Mouse (Mus musculus): ENCODE data around the gene Smok2b. TPM values are rescaled to one million over a fixed set of nuclear protein-coding genes. Genes with fewer than 3 reads are reported as not detected.
"Not testable (repeated sequence)": the region's sequence is repeated elsewhere in the genome, so short reads cannot be mapped to it uniquely, and the experiment has no call there.

Gene Smok2b
- polyA plus RNA-seq, 1 experiment from 2014 or later, result not detected

- not testable (repeated sequence) for H3K27ac ChIP-seq (replicated peaks in 1 of 2; ENCODE audit: control insufficient read depth in 1 of 2, insufficient read depth in 1 of 2, low read depth in 2 of 2, low read length in 2 of 2); H3K27me3 ChIP-seq (ENCODE audit: control insufficient read depth, insufficient read depth, low read length); H3K4me1 ChIP-seq (ENCODE audit: control insufficient read depth in 2 of 2, insufficient read depth in 2 of 2, low read length in 2 of 2); H3K9me3 ChIP-seq (ENCODE audit: control insufficient read depth, low read length); H3K4me2 ChIP-seq (ENCODE audit: low read length); H3K4me3 ChIP-seq (ENCODE audit: control insufficient read depth in 1 of 2, insufficient read depth in 1 of 2, low read depth in 1 of 2, low read length in 2 of 2); H3K36me3 ChIP-seq (ENCODE audit: control insufficient read depth, insufficient read depth, low read length); H3K9ac ChIP-seq (ENCODE audit: low read length); ATAC-seq (ENCODE audit: insufficient number of reproducible peaks, insufficient read depth, low FRiP score, low read depth)
- WGBS, result 32% methylated on average over 1 of the region's 5 CpGs
Measured at GRCm38 (mm10) chr17:13254786-13255185, 24.7 kb downstream of the Smok2b start.

Other genes starting within 250 kb of the Smok2b start
- gene Wtap, start 236.1 kb upstream of the Smok2b start, polyA plus RNA-seq (2014; fragmentation: Nextera tagmentation; extraction: Ambion mirVana), result 83.1 and 85.7 TPM in 2 replicates
- 520 and 533 TPM in 2 replicates for gene Sod2, start 223.4 kb upstream of the Smok2b start, polyA plus RNA-seq (2014; fragmentation: Nextera tagmentation; extraction: Ambion mirVana)
- gene Gpr31b, start 178.0 kb upstream of the Smok2b start, polyA plus RNA-seq (2014; fragmentation: Nextera tagmentation; extraction: Ambion mirVana), result 0.30 TPM in 1 of 2 replicates, not detected in the other
- 0.15 TPM in 1 of 2 replicates, not detected in the other for gene Tcp10b, start 169.2 kb upstream of the Smok2b start, polyA plus RNA-seq (2014; fragmentation: Nextera tagmentation; extraction: Ambion mirVana)
- not detected in 2 replicates for gene Unc93a, start 98.4 kb upstream of the Smok2b start, polyA plus RNA-seq (2014; fragmentation: Nextera tagmentation; extraction: Ambion mirVana)
- not detected in 2 replicates for gene Smok2a, start 9.1 kb upstream of the Smok2b start, polyA plus RNA-seq (2014; fragmentation: Nextera tagmentation; extraction: Ambion mirVana)
- gene Tcp10c, start 124.3 kb downstream of the Smok2b start, polyA plus RNA-seq (2014; fragmentation: Nextera tagmentation; extraction: Ambion mirVana), result not detected in 2 replicates